Mouse (Mus musculus) right cerebral cortex, adult 2 months (tissue): ENCODE measurements around the gene Zfp367.

Source experiments
- DNase-seq, 2 experiments: peaks; one replicate each; pipeline ENCODE4 v3.0.0; 2021 to 2022; ENCODE audit warnings: low spot score in 2 of 2

Gene Zfp367

GRCm38 (mm10) chr13:64091006-64091405, 62.0 kb downstream of the Zfp367 start:
- no peak for DNase-seq

- DNase-seq: no peak
Measured at GRCm38 (mm10) chr13:64090278-64090677, 62.7 kb downstream of the Zfp367 start.

GRCm38 (mm10) chr13:64089130-64089529, 63.9 kb downstream of the Zfp367 start, which contains the start of gene Hsd17b3:
Hsd17b3 (minus strand) TSS chr13:64089230.
- no peak for DNase-seq

- DNase-seq: no peak
Measured at GRCm38 (mm10) chr13:64088057-64088456, 64.9 kb downstream of the Zfp367 start.

GRCm38 (mm10) chr13:64086036-64086435, 67.0 kb downstream of the Zfp367 start:
- DNase-seq: no peak

GRCm38 (mm10) chr13:64083331-64083730, 69.7 kb downstream of the Zfp367 start:
- DNase-seq: no peak
